Mouse (Mus musculus) retina, embryonic 14.5 days (tissue): ENCODE data around the gene Gm10985.

Experiments used
- DNase-seq: peaks from one replicate; pipeline ENCODE4 v3.0.0-alpha.2; 2015; ENCODE audit warnings: low spot score

The Gm10985 gene

DNA sequence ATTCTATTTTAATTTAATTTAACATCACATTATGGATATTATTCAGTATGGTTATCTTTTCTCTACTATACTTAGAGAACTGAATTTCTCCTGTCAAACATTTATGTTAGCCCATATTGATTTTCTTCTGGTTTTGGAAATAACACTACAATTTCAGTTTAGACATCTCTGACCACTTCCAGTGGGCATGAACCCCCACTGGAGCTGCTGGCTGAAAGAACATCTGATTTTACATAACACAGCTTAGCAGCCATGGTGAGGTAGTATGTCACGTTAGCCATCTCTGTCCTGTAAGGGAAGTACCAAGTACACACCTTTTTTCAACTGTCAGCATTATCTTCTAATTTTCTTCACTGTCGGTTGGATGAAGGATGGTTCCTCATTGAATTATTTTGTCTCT is at the start of gene Gm10985:
Gene Gm10985, plus strand, starts transcription at position 301 of the 400 bp plus-strand sequence.
- DNase-seq = no peak

DNA sequence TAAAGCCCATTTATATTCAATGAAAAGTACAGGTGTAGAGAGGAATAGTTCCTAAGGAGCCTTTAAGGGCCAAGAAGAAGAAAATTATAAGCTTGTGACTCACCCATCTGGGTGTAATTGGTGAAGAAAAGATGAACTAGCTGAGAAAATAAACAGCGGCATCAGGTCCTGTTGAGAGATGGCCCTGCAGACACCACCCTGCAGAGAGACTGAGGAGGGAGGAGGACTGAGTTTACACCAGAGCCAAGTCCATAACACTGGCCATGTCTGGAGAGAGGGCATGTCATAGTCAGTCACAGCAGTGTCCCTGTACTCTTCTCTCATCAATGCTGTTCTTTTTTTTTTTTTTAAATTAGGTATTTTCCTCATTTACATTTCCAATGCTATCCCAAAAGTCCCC is 48.0 kb upstream of the Gm10985 start:
- no peak for DNase-seq

- DNase-seq = no peak
Observed at GRCm38 (mm10) chr3:53799671-53800070, 45.2 kb upstream of the Gm10985 start.

GRCm38 (mm10) chr3:53813421-53813977 is 31.4 kb upstream of the Gm10985 start:
- DNase-seq = no peak

GRCm38 (mm10) chr3:53834238-53834637 is 10.6 kb upstream of the Gm10985 start:
- DNase-seq = no peak

GRCm38 (mm10) chr3:53846206-53846928 is 1.5 kb downstream of the Gm10985 start:
- no peak for DNase-seq

GRCm38 (mm10) chr3:53847726-53848125 is 2.8 kb downstream of the Gm10985 start:
- DNase-seq = no peak

- DNase-seq = no peak
Observed at GRCm38 (mm10) chr3:53848262-53848661, 3.4 kb downstream of the Gm10985 start.

DNA sequence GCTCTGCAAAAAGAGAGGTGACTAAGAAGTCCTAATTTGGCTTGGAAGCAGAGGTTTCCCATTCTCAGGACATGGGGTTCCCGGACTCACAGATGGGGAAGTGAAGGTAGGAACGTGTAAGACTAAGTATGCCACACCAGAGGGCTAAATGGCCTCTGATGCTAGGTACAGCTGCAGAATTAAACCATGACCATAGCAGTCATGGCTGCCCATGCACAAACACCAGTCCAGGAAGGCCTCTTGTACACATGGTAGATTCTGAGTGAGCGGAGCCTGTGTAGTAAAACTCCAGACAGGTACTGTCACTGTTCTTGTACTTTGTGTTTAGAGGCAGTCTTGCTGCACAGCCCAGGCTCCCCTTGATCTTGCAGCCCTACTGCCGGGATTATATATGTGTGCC is 9.4 kb downstream of the Gm10985 start:
- DNase-seq = no peak

- no peak for DNase-seq
Observed at GRCm38 (mm10) chr3:53854831-53855230, 9.9 kb downstream of the Gm10985 start.

DNA sequence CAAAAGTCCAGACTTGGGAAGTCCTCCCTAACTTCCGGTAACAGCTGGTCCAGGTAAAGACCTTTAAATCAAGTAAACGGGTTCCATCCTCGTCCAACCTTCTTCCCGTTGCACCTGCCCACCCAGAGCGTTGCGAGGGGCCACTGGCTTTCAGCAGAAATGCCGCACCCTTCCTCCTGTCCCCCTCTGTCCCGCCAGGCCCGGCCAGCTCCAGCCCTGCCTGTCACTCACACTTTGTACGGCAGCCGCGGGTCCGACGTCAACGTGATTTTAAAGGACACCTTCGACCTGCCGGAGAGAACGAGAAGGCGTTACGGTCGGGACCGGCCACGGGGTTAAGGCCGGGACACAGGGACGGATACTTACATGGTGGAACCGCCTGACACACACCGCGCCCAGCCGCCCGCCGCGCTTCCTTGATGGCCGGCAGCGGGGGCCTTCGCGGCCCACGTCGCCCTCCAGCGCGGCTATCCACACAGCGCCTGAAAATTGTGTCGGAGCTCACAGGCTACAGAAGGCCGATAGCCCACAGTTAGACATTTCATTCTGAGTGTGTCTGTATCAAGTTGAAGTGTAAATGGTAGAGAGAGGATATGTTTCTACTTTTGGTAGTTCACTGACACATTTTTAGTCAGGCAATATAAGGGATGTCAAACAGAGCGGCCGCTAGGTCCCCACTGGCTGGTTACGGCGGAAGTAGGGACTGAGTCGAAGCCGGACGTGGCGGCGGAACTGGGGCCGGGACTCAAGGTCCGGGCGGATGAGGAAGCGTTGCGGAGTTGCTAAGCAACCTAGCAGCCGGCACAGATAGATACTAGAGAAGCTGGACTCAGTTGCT is 18.7 kb downstream of the Gm10985 start, which contains the start of gene Ufm1:
Gene Ufm1, minus strand, starts transcription at position 448 of the 838 bp plus-strand sequence.
- peak; percentile 97 for DNase-seq

DNA sequence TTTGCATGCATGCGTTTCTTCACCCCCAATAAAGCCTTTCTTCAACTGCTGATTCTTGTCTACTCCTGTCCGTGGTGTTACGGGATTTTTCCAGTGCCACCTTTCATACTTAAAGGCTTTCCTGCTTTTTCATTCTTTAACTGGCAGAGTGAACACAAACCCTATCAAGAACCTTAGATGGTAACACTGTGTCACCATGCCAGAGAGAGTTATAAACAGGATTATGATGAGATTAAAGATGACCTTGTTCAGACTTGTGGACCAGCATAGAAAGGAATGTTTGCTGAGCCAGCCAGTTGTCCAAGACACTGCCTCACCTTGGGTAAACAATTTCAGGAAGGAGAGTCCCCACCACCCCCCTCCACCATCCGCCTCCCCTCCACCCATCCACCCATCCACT is 23.3 kb downstream of the Gm10985 start:
- DNase-seq = no peak

DNA sequence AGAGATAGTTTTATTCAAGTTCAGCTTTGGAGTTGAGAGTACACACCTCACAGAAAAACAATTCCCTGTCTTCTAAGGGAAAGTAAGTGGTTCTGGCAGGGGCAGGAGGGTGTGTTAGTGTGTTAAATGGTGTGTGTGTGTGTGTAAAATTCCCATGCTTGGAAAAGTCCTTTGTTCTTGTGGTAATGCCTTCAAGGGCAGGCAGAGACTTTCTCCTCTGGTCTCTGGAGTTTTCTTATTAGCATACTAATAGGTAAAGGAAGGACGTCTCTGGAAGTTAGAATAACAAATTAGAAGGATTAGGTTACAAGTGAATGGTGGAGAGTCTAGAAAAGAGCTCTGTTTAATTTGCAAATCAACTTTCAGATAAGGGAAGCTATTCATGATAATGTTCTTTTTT is 24.4 kb downstream of the Gm10985 start:
- DNase-seq = no peak

DNA sequence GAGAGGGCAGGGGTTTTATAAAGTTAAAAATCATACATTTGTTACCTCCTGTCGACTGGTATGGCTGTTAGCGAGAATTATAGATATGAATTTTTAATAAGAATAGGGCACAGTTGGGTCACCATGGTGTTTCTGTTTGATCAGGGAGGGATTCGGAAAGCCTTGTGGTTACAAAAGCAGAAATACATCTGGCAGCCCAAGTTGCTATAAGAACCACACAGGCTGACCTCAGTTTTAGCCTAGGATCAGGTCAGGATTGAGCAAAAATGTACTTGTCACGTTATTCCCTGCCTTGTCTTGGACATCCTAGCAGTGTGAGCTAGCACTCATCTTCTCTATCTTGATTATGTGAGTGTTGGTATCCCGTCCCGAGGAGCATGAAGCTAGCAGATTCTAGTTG is 25.6 kb downstream of the Gm10985 start:
- DNase-seq = no peak

GRCm38 (mm10) chr3:53871596-53871995 is 26.7 kb downstream of the Gm10985 start:
- no peak for DNase-seq

GRCm38 (mm10) chr3:53890619-53891540 is 46.0 kb downstream of the Gm10985 start:
- DNase-seq = no peak
